In genomic region chr12:87488683-87489082, GRCm38 (mm10) we compare ENCODE assay signal across 23 mouse cellular contexts. TPM values are rescaled to one million over a fixed set of nuclear protein-coding genes. Genes with fewer than 3 reads are reported as not detected.
A peak's percentile ranks its signal among the peaks of the same experiment; 100 is the strongest.
DNase-seq lines count a peak whose midpoint lies in the region; ATAC-seq and TF ChIP-seq lines count a peak whose summit lies in the region.
"Not testable (repeated sequence)": the region's sequence is repeated elsewhere in the genome, so short reads cannot be mapped to it uniquely, and the experiment has no call there.
"Had no signal": no experiment of that assay in that cellular context is flagged by ENCODE, and none has a peak within 500 bp of the region (broad histone marks: within the 10 kb centered on the region; RNA-seq: fewer than 3 reads in every experiment).

No protein-coding gene starts in this region.

- ATAC-seq in granulocyte monocyte progenitor cell, adult 5-6 weeks (replicated peaks; ENCODE audit: poor library complexity, severe bottlenecking), result peak; percentile 94
- ATAC-seq in megakaryocyte progenitor cell, adult 5-6 weeks (replicated peaks; ENCODE audit: poor library complexity), result peak; percentile 81

- not testable (repeated sequence) for H3K4me1 ChIP-seq in MEL (ENCODE audit: control insufficient read depth in 1 of 2, insufficient read depth in 2 of 2, low read length in 2 of 2)

- DNase-seq in MEL (ENCODE audit: low read depth, low spot score), result peak; percentile 33
- peak; percentile 42 for DNase-seq in ZHBTc4 (ENCODE audit: low read depth, low spot score)
- DNase-seq in fat pad, adult 2 months (ENCODE audit: extremely low read depth, low read depth, low spot score), result peak; percentile 90

- H3K27me3 ChIP-seq in MEL (ENCODE audit: control insufficient read depth in 1 of 2, insufficient read depth in 2 of 2, low read length in 2 of 2), result not testable (repeated sequence)

- not testable (repeated sequence) for H3K27ac ChIP-seq in MEL (ENCODE audit: control insufficient read depth, low read depth, low read length)

- TF ChIP-seq CTCF in MEL (IDR thresholded peaks at IDR 0.05 in 2 of 3, conservative IDR thresholded peaks at IDR 0.05 in 1 of 3; ENCODE audit: control insufficient read depth in 1 of 3, insufficient read depth in 1 of 3, low read depth in 2 of 3, low read length in 3 of 3, poor library complexity in 1 of 3, severe bottlenecking in 1 of 3), result not testable (repeated sequence)

- H3K79me2 ChIP-seq in MEL (ENCODE audit: control insufficient read depth, insufficient read depth, low read length, poor library complexity), result not testable (repeated sequence)

- not testable (repeated sequence) for H3K9ac ChIP-seq in MEL (ENCODE audit: control insufficient read depth, low read depth, low read length, poor library complexity, severe bottlenecking)

- not testable (repeated sequence) for H3K36me3 ChIP-seq in MEL (ENCODE audit: control insufficient read depth in 1 of 2, insufficient read depth in 2 of 2, low read length in 2 of 2)

- H3K4me3 ChIP-seq in MEL (ENCODE audit: control insufficient read depth in 1 of 2, insufficient read depth in 1 of 2, low read depth in 2 of 2, low read length in 2 of 2), result not testable (repeated sequence)

- TF ChIP-seq RAD21 in MEL (IDR thresholded peaks at IDR 0.05; ENCODE audit: low read depth, low read length), result not testable (repeated sequence)

- not testable (repeated sequence) for TF ChIP-seq POLR2A in MEL (IDR thresholded peaks at IDR 0.05; ENCODE audit: control insufficient read depth in 1 of 2, insufficient read depth in 1 of 2, low read depth in 1 of 2, low read length in 2 of 2, poor library complexity in 1 of 2)

- H3K9me3 ChIP-seq in MEL (replicated peaks; ENCODE audit: insufficient read depth, low read length), result not testable (repeated sequence)

- not testable (repeated sequence) for TF ChIP-seq EP300 in MEL (IDR thresholded peaks at IDR 0.05; ENCODE audit: low read depth in 1 of 2, low read length in 2 of 2)

RNA-seq across cellular contexts. Expression of gene Gm5788, which starts 5.8 kb away (rescaled TPM):
- not detected in 2 replicates for total RNA-seq in MEL (2012; rRNA removed)
- polyA plus RNA-seq in MEL (2012; ENCODE audit: insufficient read depth in 1 of 2, insufficient read length in 2 of 2, low read depth in 1 of 2, low replicate concordance in 2 of 2, missing spikeins in 1 of 2), result not detected
- total RNA-seq in granulocyte monocyte progenitor cell, adult 5-6 weeks (2014; fragmentation: Nextera tagmentation), result not detected in 2 replicates
- total RNA-seq in granulocyte monocyte progenitor cell, adult 5-6 weeks (2017), result not detected in 2 replicates
- not detected in 2 replicates for total RNA-seq in megakaryocyte progenitor cell, adult 5-6 weeks (2015)
- total RNA-seq in megakaryocyte progenitor cell, adult 5-6 weeks (2017), result not detected in 2 replicates
- total RNA-seq: adrenal gland, adult 2 months; adrenal gland, postnatal 10 days; adrenal gland, postnatal 25 days; adrenal gland, postnatal 4 days; CH12.LX had no signal
- polyA plus RNA-seq: adrenal gland, adult 2 months; brain, embryonic 14.5 days; CD4-positive, CD25-positive, alpha-beta regulatory T cell, adult 4 months; cortical plate, adult 2 months; embryonic facial prominence, embryonic 10.5 days; embryonic facial prominence, embryonic 12.5 days; embryonic facial prominence, embryonic 14.5 days; forebrain, embryonic 10.5 days; forebrain, embryonic 12.5 days; forebrain, embryonic 14.5 days; forebrain, embryonic 16.5 days; frontal cortex, adult 2 months; Patski had no signal

RNA-seq across cellular contexts. Expression of gene Snw1, which starts 16.6 kb away (rescaled TPM):
- 88.1 and 108 TPM in 2 replicates for total RNA-seq in MEL (2012; rRNA removed)
- 10 to 100 TPM; 40.8 to 92.1 TPM for polyA plus RNA-seq in MEL (2012; ENCODE audit: insufficient read depth in 1 of 2, insufficient read length in 2 of 2, low read depth in 1 of 2, low replicate concordance in 2 of 2, missing spikeins in 1 of 2)
- total RNA-seq in granulocyte monocyte progenitor cell, adult 5-6 weeks (2014; fragmentation: Nextera tagmentation), result 70.0 and 74.3 TPM in 2 replicates
- total RNA-seq in granulocyte monocyte progenitor cell, adult 5-6 weeks (2017), result 174 and 201 TPM in 2 replicates
- 54.8 and 56.1 TPM in 2 replicates for total RNA-seq in megakaryocyte progenitor cell, adult 5-6 weeks (2015)
- 173 and 192 TPM in 2 replicates for total RNA-seq in megakaryocyte progenitor cell, adult 5-6 weeks (2017)

RNA-seq across cellular contexts. Expression of gene Gm8300, which starts 25.4 kb away (rescaled TPM):
- total RNA-seq in MEL (2012; rRNA removed), result not detected in 2 replicates
- under 1 TPM in 1 of 2 experiments, not detected in 1; 0.07 TPM for polyA plus RNA-seq in MEL (2012; ENCODE audit: insufficient read depth in 1 of 2, insufficient read length in 2 of 2, low read depth in 1 of 2, low replicate concordance in 2 of 2, missing spikeins in 1 of 2)
- not detected in 2 replicates for total RNA-seq in granulocyte monocyte progenitor cell, adult 5-6 weeks (2014; fragmentation: Nextera tagmentation)
- total RNA-seq in granulocyte monocyte progenitor cell, adult 5-6 weeks (2017), result not detected in 2 replicates
- not detected in 2 replicates for total RNA-seq in megakaryocyte progenitor cell, adult 5-6 weeks (2015)
- not detected in 2 replicates for total RNA-seq in megakaryocyte progenitor cell, adult 5-6 weeks (2017)
- total RNA-seq: adrenal gland, adult 2 months; adrenal gland, postnatal 10 days; adrenal gland, postnatal 25 days; adrenal gland, postnatal 4 days had no signal
- polyA plus RNA-seq: adrenal gland, adult 2 months; brain, embryonic 14.5 days; CD4-positive, CD25-positive, alpha-beta regulatory T cell, adult 4 months; cortical plate, adult 2 months; embryonic facial prominence, embryonic 10.5 days; embryonic facial prominence, embryonic 12.5 days; embryonic facial prominence, embryonic 14.5 days; forebrain, embryonic 10.5 days; forebrain, embryonic 12.5 days; forebrain, embryonic 14.5 days; forebrain, embryonic 16.5 days; frontal cortex, adult 2 months; G1E had no signal

RNA-seq across cellular contexts. Expression of gene Alkbh1, which starts 44.9 kb away (rescaled TPM):
- total RNA-seq in MEL (2012; rRNA removed), result 31.4 and 41.4 TPM in 2 replicates
- polyA plus RNA-seq in MEL (2012; ENCODE audit: insufficient read depth in 1 of 2, insufficient read length in 2 of 2, low read depth in 1 of 2, low replicate concordance in 2 of 2, missing spikeins in 1 of 2), result 10 to 100 TPM in 1 of 2 experiments, not detected in 1; 48.9 TPM
- total RNA-seq in granulocyte monocyte progenitor cell, adult 5-6 weeks (2014; fragmentation: Nextera tagmentation), result 65.3 and 73.7 TPM in 2 replicates
- 58.4 and 70.3 TPM in 2 replicates for total RNA-seq in granulocyte monocyte progenitor cell, adult 5-6 weeks (2017)
- 39.7 and 47.1 TPM in 2 replicates for total RNA-seq in megakaryocyte progenitor cell, adult 5-6 weeks (2015)
- total RNA-seq in megakaryocyte progenitor cell, adult 5-6 weeks (2017), result 57.2 and 82.5 TPM in 2 replicates

RNA-seq across cellular contexts. Expression of gene Slirp, which starts 45.0 kb away (rescaled TPM):
- 166 and 174 TPM in 2 replicates for total RNA-seq in MEL (2012; rRNA removed)
- 100 to 1,000 TPM in 1 of 2 experiments, not detected in 1; 182 TPM for polyA plus RNA-seq in MEL (2012; ENCODE audit: insufficient read depth in 1 of 2, insufficient read length in 2 of 2, low read depth in 1 of 2, low replicate concordance in 2 of 2, missing spikeins in 1 of 2)
- total RNA-seq in granulocyte monocyte progenitor cell, adult 5-6 weeks (2014; fragmentation: Nextera tagmentation), result 123 and 162 TPM in 2 replicates
- total RNA-seq in granulocyte monocyte progenitor cell, adult 5-6 weeks (2017), result 102 and 106 TPM in 2 replicates
- 111 and 120 TPM in 2 replicates for total RNA-seq in megakaryocyte progenitor cell, adult 5-6 weeks (2015)
- 49.4 and 79.7 TPM in 2 replicates for total RNA-seq in megakaryocyte progenitor cell, adult 5-6 weeks (2017)

Comparison
In these comparisons a context has a peak if more than half of its experiments do, and no peak if none do; other contexts are left out.
1. DNase-seq: peak in every context shown above with its lines; median percentile 90 in fat pad, adult 2 months; 42 in ZHBTc4; 33 in MEL.